Mouse (Mus musculus) liver, adult 2 months (tissue): ENCODE measurements around the gene Ankrd2.

ENCODE experiments used
- CTCF ChIP-seq: fragments of 200-500 bp; IDR thresholded peaks from 2 replicates; pipeline ENCODE4 v1.5.1; 2011; ENCODE audit warnings: low read depth, low read length, control low read depth
- POLR2A ChIP-seq: fragments of 200-500 bp; IDR thresholded peaks from 2 replicates; pipeline ENCODE4 v1.6.1; 2011; ENCODE audit warnings: low read length, control low read depth; ENCODE audit not compliant: insufficient read depth; ENCODE audit errors: extremely low read depth

DNA sequence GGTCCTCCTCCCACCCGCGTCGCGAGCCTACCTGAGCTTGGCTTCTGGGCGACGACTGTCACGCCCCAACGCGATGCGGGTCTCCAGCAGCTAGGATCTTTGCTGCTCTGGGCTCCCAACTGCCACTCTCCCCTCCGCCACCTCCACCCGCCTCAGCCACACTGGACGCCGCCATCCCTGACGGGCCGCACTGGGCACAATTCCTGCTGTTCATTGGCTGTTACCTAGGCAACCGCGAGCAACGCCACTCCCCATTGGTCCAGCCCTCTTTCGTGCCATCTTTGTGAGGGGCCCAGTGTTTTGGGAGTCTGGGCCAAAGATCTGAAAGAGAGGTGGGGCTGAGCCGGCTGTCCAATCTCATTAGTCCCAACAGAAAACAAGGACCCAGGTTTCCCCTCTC is 50.4 kb downstream of the Ankrd2 start, which contains the start of gene Morn4:
- TF ChIP-seq CTCF = no peak
- no peak for TF ChIP-seq POLR2A
